Mouse (Mus musculus) liver, embryonic 12.5 days (tissue): ENCODE data around the gene Adam33. TPM values are rescaled to one million over a fixed set of nuclear protein-coding genes. Genes with fewer than 3 reads are reported as not detected.
A peak's percentile ranks its signal among the peaks of the same experiment; 100 is the strongest.
"Not testable (repeated sequence)": the region's sequence is repeated elsewhere in the genome, so short reads cannot be mapped to it uniquely, and the experiment has no call there.

ENCODE experiments used
- ATAC-seq: fragments of 200-750 bp; cut with Nextera tagmentation; 2 replicates; pipeline ENCODE4 v1.8.0; 2017; ENCODE audit warnings: moderate number of reproducible peaks, mild to moderate bottlenecking, moderate library complexity
- H3K27ac ChIP-seq: fragments of 300-500 bp; sonication (generic); 2 replicates; pipeline ENCODE4 v1.5.1; 2016; ENCODE audit warnings: mild to moderate bottlenecking
- H3K27me3 ChIP-seq: fragments of 300-500 bp; sonication (generic); replicated peaks from 2 replicates; pipeline ENCODE4 v1.6.1; 2016; ENCODE audit warnings: mild to moderate bottlenecking, moderate library complexity
- H3K36me3 ChIP-seq: fragments of 300-500 bp; sonication (generic); 2 replicates; pipeline ENCODE4 v1.6.1; 2016; ENCODE audit warnings: mild to moderate bottlenecking, moderate library complexity
- H3K4me1 ChIP-seq: fragments of 300-500 bp; sonication (generic); 2 replicates; pipeline ENCODE4 v1.6.1; 2016
- H3K4me2 ChIP-seq: fragments of 300-500 bp; sonication (generic); 2 replicates; pipeline ENCODE4 v1.6.1; 2016; ENCODE audit warnings: mild to moderate bottlenecking, moderate library complexity
- H3K4me3 ChIP-seq: fragments of 300-500 bp; sonication (generic); 2 replicates; pipeline ENCODE4 v1.5.1; 2016; ENCODE audit warnings: mild to moderate bottlenecking, moderate library complexity
- H3K9ac ChIP-seq: fragments of 300-500 bp; sonication (generic); 2 replicates; pipeline ENCODE4 v1.6.1; 2016; ENCODE audit warnings: mild to moderate bottlenecking, moderate library complexity
- H3K9me3 ChIP-seq: fragments of 300-500 bp; sonication (generic); replicated peaks from 2 replicates; pipeline ENCODE4 v1.6.1; 2016; ENCODE audit warnings: mild to moderate bottlenecking, moderate library complexity
- WGBS: fragments of 180-500 bp; shearing (Covaris S2); methylation state at CpG from one replicate; pipeline ENCODE4 v1.1.7; 2016; ENCODE audit not compliant: insufficient replicate concordance; 5-methylcytosine and 5-hydroxymethylcytosine counted together
- polyA plus RNA-seq: library from polyadenylated mRNA; unstranded; fragments of >200 nt; fragmentation: Nextera tagmentation; extraction: Ambion mirVana; gene quantifications from 2 replicates; pipeline ENCODE4 v1.2.1, GENCODE M21; 2016

The Adam33 gene
- polyA plus RNA-seq, result 0.62 and 0.90 TPM in 2 replicates

- no peaks in the 10 kb centered on the region for H3K36me3 ChIP-seq
- H3K9me3 ChIP-seq, result no peaks in the 10 kb centered on the region
- H3K4me1 ChIP-seq, result peaks cover 8% of the 10 kb centered on the region; the same call in 1 of the 2 replicates
- H3K27me3 ChIP-seq, result peaks cover 95% of the 10 kb centered on the region
- H3K9ac ChIP-seq, result no peak within 1 kb of the TSS
- peak within 1 kb of the TSS; percentile 25; the same call in 1 of the 2 replicates for H3K4me3 ChIP-seq
- 5% methylated on average over 27 of the region's 27 CpGs for WGBS
- ATAC-seq, result no peak
- H3K4me2 ChIP-seq, result peak within 1 kb of the TSS; percentile 54
- no peak within 1 kb of the TSS for H3K27ac ChIP-seq
These were observed at the start of gene Adam33 for GRCm38 (mm10) chr2:131063404-131063864. TSS of gene Adam33 (minus strand) at chr2:131063814.

DNA sequence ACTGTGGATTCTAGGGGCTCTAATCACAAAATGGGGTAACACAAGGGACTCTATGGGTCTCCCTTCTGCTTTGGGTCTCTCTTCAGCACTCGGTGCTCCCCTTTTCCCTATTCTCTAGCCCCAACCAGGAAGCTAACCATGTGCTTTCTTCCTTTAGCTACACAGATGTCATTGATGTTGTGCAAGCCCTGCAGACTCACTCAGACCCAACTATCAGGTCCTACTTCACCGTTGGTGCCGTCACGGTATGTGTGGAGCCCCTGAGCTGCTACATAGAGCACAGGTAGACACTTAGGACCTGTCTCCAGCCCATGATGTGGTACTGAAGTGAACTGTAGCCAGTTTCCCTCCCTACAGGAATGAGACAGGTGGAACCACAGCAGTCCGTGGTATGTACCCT, 42.4 kb upstream of the Adam33 start:
- Histone ChIP-seq H3K9me3 (no peaks in the 10 kb centered on the region), H3K27ac (no peak overlapping the region), H3K4me1 (no peaks in the 10 kb centered on the region), H3K9ac (no peak overlapping the region), H3K4me2 (no peak overlapping the region), H3K27me3 (peaks cover 41% of the 10 kb centered on the region), H3K4me3 (no peak overlapping the region), H3K36me3 (no peaks in the 10 kb centered on the region)
- WGBS, result 70% methylated on average over 5 of the region's 5 CpGs
- ATAC-seq, result no peak

- peaks cover 36% of the 10 kb centered on the region for H3K27me3 ChIP-seq
- H3K4me3 ChIP-seq, H3K4me1 ChIP-seq, H3K36me3 ChIP-seq, H3K4me2 ChIP-seq, H3K27ac ChIP-seq, ATAC-seq, H3K9ac ChIP-seq, H3K9me3 ChIP-seq: not testable (repeated sequence)
- 55% methylated on average over 4 of the region's 4 CpGs for WGBS
These were observed 41.4 kb upstream of the Adam33 start for GRCm38 (mm10) chr2:131105061-131105460.

DNA sequence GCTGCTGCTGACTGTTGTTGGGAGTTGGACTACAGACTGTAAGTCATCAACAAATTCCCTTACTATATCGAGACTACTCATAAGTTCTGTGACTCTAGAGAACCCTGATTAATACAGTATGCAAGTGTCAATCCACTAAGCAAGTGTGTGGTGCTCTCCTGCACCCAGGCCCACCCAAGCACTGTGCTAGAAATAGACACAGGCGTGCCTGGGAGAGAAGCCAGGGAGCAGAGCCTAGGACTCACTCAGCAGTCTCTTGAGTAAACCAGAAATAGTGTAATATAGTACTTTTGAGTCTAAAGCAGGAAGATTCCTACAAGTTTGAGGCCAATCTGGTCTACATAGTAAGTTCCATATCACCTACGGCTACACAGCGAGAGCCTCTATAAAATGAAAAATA, 40.4 kb upstream of the Adam33 start:
- Histone ChIP-seq H3K36me3 (no peaks in the 10 kb centered on the region), H3K4me1 (no peaks in the 10 kb centered on the region), H3K4me2 (no peak overlapping the region), H3K27ac (no peak overlapping the region), H3K27me3 (peaks cover 36% of the 10 kb centered on the region), H3K4me3 (no peak overlapping the region), H3K9me3 (no peaks in the 10 kb centered on the region), H3K9ac (no peak overlapping the region)
- ATAC-seq, result no peak
- whole genome bisulfite sequencing, result 78% methylated on average over 4 of the region's 4 CpGs

GRCm38 (mm10) chr2:131101530-131101929, 37.9 kb upstream of the Adam33 start:
- Histone ChIP-seq H3K27ac (no peak overlapping the region), H3K27me3 (peaks cover 29% of the 10 kb centered on the region; the same call in 1 of the 2 replicates), H3K36me3 (no peaks in the 10 kb centered on the region), H3K9me3 (no peaks in the 10 kb centered on the region), H3K9ac (no peak overlapping the region), H3K4me2 (no peak overlapping the region), H3K4me3 (no peak overlapping the region), H3K4me1 (peaks cover 17% of the 10 kb centered on the region)
- no peak for ATAC-seq
- 46% methylated on average over 3 of the region's 3 CpGs for WGBS

- Histone ChIP-seq H3K4me3 (no peak overlapping the region), H3K36me3 (no peaks in the 10 kb centered on the region), H3K4me2 (peak overlapping the region; percentile 60; the same call in 1 of the 2 replicates), H3K9me3 (no peaks in the 10 kb centered on the region), H3K27me3 (peaks cover 3% of the 10 kb centered on the region; the same call in 1 of the 2 replicates), H3K27ac (peak overlapping the region; percentile 96), H3K9ac (peak overlapping the region; percentile 67; the same call in 1 of the 2 replicates), H3K4me1 (peaks cover 42% of the 10 kb centered on the region)
- WGBS, result 69% methylated on average over 3 of the region's 4 CpGs
- ATAC-seq, result no peak
These were observed 33.5 kb upstream of the Adam33 start for GRCm38 (mm10) chr2:131097087-131097486.

DNA sequence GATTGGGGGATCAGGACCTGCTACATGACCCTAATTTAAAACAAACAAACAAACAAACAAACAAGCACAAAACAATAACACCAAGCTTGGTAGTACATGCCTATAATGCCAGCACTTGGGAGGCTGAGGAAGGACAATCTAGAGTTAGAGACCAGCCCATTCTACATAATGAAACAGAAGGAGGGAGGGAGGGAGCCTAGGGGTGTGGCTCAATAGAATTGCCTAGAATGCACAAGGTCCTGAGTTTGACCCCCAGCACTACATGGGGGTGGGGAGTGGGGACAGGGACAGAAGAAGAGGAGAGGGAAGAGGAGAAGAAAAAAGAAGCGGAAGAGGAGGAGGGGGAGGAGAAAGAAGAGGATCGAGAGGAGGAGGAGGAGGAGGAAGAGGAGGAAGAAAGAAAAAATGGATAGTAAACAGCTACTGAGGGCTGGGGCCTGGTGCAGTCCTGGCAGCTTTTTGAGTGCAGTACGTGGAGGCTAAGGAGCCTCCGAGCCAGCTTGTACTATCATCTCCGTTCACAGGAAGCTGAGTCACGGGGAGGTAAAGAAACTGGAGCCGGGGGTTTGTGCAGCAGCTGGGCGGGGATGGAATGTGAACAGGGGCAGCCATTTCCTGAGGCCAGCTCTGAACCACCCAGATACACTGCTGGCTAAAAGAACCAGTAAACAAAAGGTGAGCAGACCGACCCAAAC, 32.6 kb upstream of the Adam33 start:
- peaks cover 3% of the 10 kb centered on the region; the same call in 1 of the 2 replicates for H3K27me3 ChIP-seq
- H3K27ac ChIP-seq, result peak overlapping the region; percentile 96
- peak; percentile 95 for ATAC-seq
- no peaks in the 10 kb centered on the region for H3K9me3 ChIP-seq
- H3K9ac ChIP-seq, result peak overlapping the region; percentile 67
- H3K4me2 ChIP-seq, result peak overlapping the region; percentile 60
- WGBS, result 2% methylated on average over 9 of the region's 9 CpGs
- H3K4me1 ChIP-seq, result peaks cover 42% of the 10 kb centered on the region
- no peaks in the 10 kb centered on the region for H3K36me3 ChIP-seq
- H3K4me3 ChIP-seq, result peak overlapping the region; percentile 14

DNA sequence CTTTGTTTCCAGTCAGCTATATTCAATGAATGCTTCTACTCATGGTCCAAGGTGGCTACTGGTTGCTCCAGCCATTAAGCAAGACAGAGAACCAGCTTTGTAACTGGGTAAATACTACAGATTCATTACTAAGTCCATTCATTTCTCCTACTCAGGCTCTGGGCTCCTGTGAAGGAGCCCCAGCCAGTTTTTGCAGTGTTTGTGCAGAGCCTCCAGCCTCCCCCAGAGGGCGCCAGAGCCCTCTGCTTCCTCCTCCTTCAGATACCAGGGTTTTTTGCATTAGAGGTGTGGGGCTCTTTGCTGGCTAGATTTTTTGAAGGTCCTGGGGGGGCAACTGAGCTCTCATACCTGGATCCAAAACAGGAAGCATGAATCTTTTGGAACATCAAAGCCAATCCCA, 31.2 kb upstream of the Adam33 start:
- Histone ChIP-seq H3K27me3 (peaks cover 7% of the 10 kb centered on the region; the same call in 1 of the 2 replicates), H3K4me1 (peaks cover 49% of the 10 kb centered on the region), H3K4me3 (no peak overlapping the region), H3K9ac (no peak overlapping the region), H3K27ac (no peak overlapping the region), H3K36me3 (no peaks in the 10 kb centered on the region), H3K9me3 (no peaks in the 10 kb centered on the region), H3K4me2 (no peak overlapping the region)
- ATAC-seq, result no peak
- WGBS, result 0% methylated on average over 1 of the region's 1 CpGs

GRCm38 (mm10) chr2:131093577-131093976, 30.0 kb upstream of the Adam33 start:
- 87% methylated on average over 5 of the region's 5 CpGs for WGBS
- no peak overlapping the region for H3K4me3 ChIP-seq
- H3K9ac ChIP-seq, result no peak overlapping the region
- ATAC-seq, result no peak
- peaks cover 11% of the 10 kb centered on the region; the same call in 1 of the 2 replicates for H3K27me3 ChIP-seq
- no peak overlapping the region for H3K27ac ChIP-seq
- no peaks in the 10 kb centered on the region for H3K36me3 ChIP-seq
- peaks cover 49% of the 10 kb centered on the region for H3K4me1 ChIP-seq
- no peak overlapping the region for H3K4me2 ChIP-seq
- H3K9me3 ChIP-seq, result no peaks in the 10 kb centered on the region

DNA sequence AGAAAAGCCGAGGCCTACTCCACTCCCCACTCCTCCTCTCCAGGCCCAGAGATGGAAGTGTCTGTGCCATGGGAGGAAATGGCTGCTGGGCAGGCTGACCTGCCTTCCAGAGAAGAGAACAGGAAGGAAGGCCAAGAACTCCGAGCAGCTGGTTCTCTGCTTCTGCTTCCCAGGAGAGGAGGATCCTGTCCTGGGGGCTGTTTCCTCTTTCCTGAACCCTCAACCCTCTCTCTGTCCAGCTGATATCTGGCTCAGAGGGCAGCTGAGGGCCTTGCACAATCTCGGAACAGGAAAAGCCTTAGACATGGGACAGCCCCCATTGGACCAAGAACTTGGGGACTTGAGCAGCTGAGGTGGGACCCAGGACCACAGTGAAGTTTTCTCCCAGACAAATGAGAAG, 27.2 kb upstream of the Adam33 start:
- Histone ChIP-seq H3K36me3 (no peaks in the 10 kb centered on the region), H3K27me3 (peaks cover 29% of the 10 kb centered on the region), H3K4me2 (no peak overlapping the region), H3K4me3 (no peak overlapping the region), H3K9ac (no peak overlapping the region), H3K9me3 (no peaks in the 10 kb centered on the region), H3K27ac (0 out of 2 replicates have a peak overlapping the region, but pooled peaks have one; percentile 25), H3K4me1 (peaks cover 25% of the 10 kb centered on the region)
- 42% methylated on average over 3 of the region's 3 CpGs for WGBS
- ATAC-seq, result no peak

- Histone ChIP-seq H3K9me3 (no peaks in the 10 kb centered on the region), H3K4me2 (no peak overlapping the region), H3K4me3 (no peak overlapping the region), H3K27ac (no peak overlapping the region), H3K4me1 (peaks cover 13% of the 10 kb centered on the region), H3K27me3 (peaks cover 39% of the 10 kb centered on the region), H3K36me3 (no peaks in the 10 kb centered on the region), H3K9ac (no peak overlapping the region)
- no peak for ATAC-seq
- WGBS, result 43% methylated on average over 1 of the region's 1 CpGs
These were observed 26.0 kb upstream of the Adam33 start for GRCm38 (mm10) chr2:131089634-131090033.

GRCm38 (mm10) chr2:131088581-131088980, 25.0 kb upstream of the Adam33 start:
- no peak overlapping the region for H3K4me3 ChIP-seq
- no peak for ATAC-seq
- H3K27ac ChIP-seq, result no peak overlapping the region
- no peaks in the 10 kb centered on the region for H3K36me3 ChIP-seq
- H3K9me3 ChIP-seq, result no peaks in the 10 kb centered on the region
- peaks cover 7% of the 10 kb centered on the region for H3K4me1 ChIP-seq
- H3K4me2 ChIP-seq, result no peak overlapping the region
- peaks cover 47% of the 10 kb centered on the region for H3K27me3 ChIP-seq
- H3K9ac ChIP-seq, result no peak overlapping the region
- 55% methylated on average over 4 of the region's 4 CpGs for WGBS
